Mouse (Mus musculus) forebrain, embryonic 15.5 days (tissue): ENCODE measurements around the gene Rnf10. TPM values are rescaled to one million over a fixed set of nuclear protein-coding genes. Genes with fewer than 3 reads are reported as not detected.

Experiments used
- ATAC-seq: fragments of 200-750 bp; cut with Nextera tagmentation; replicated peaks from 2 replicates; pipeline ENCODE4 v1.8.0; 2017; ENCODE audit warnings: mild to moderate bottlenecking, moderate TSS enrichment, moderate library complexity
- H3K27ac ChIP-seq: fragments of 300-500 bp; sonication (generic); replicated peaks from 2 replicates; pipeline ENCODE4 v1.5.1; 2015; ENCODE audit warnings: mild to moderate bottlenecking, inconsistent platforms
- H3K27me3 ChIP-seq: fragments of 300-500 bp; sonication (generic); 2 replicates; pipeline ENCODE4 v1.6.1; 2015; ENCODE audit warnings: inconsistent platforms
- H3K36me3 ChIP-seq: fragments of 300-500 bp; sonication (generic); 2 replicates; pipeline ENCODE4 v1.6.1; 2015; ENCODE audit warnings: mild to moderate bottlenecking, inconsistent platforms
- H3K4me1 ChIP-seq: fragments of 300-500 bp; sonication (generic); 2 replicates; pipeline ENCODE4 v1.6.1; 2015; ENCODE audit warnings: inconsistent platforms
- H3K4me2 ChIP-seq: fragments of 300-500 bp; sonication (generic); replicated peaks from 2 replicates; pipeline ENCODE4 v1.6.1; 2015; ENCODE audit warnings: mild to moderate bottlenecking, inconsistent platforms
- H3K4me3 ChIP-seq: fragments of 300-500 bp; sonication (generic); 2 replicates; pipeline ENCODE4 v1.5.1; 2015; ENCODE audit warnings: mild to moderate bottlenecking, inconsistent platforms
- H3K9ac ChIP-seq: fragments of 300-500 bp; sonication (generic); replicated peaks from 2 replicates; pipeline ENCODE4 v1.6.1; 2015; ENCODE audit warnings: mild to moderate bottlenecking, inconsistent platforms
- H3K9me3 ChIP-seq: fragments of 300-500 bp; sonication (generic); 2 replicates; pipeline ENCODE4 v1.6.1; 2016; ENCODE audit warnings: inconsistent platforms
- WGBS: fragments of 180-500 bp; shearing (Covaris S2); methylation state at CpG from one replicate; pipeline ENCODE4 v1.1.7; 2015; ENCODE audit warnings: mixed read lengths; 5-methylcytosine and 5-hydroxymethylcytosine counted together
- polyA plus RNA-seq: library from polyadenylated mRNA; unstranded; fragments of >200 nt; fragmentation: Nextera tagmentation; extraction: Ambion mirVana; gene quantifications from 2 replicates; pipeline ENCODE4 v1.2.1, GENCODE M21; 2015

The Rnf10 gene
- polyA plus RNA-seq, 1 experiment from 2014 or later, result 191 TPM

DNA sequence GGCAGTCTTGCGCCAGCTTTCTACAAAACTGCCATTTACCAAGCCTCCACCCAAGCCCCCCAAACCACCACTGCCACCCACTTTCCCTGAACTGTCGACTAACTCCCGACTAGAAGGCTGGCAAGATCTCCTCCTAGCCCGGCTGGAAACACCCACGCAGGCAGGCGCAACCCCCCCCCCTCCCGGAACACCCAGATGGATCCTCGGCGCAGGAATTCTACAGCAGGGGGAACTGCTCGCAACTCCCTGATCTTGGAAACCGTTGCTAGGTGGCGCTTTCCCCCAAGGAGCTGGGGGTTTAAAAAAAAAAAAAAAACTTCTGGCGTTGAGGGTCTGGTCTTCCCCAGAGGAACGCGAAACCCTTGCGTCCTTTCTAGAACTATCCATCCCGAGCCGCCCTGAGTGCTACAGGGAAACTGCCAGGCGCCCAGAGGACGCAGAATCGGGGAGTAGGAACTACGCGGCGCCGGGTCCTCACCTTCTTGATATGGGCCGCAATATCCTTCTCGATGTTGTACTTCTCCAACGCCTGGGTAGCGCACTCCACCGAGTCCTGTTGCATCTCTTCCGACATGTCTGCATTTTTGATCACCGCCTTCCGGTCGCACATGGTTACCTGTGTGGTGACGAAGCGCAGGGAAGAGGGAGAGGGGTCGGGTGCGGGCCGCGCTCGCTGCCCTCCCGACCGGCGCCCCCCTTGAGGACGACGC, 27.5 kb upstream of the Rnf10 start:
- H3K4me2 ChIP-seq, result peak overlapping the region; percentile 70
- under 1% methylated on average over 46 of the region's 46 CpGs for WGBS
- H3K27ac ChIP-seq, result peak overlapping the region; percentile 96
- H3K27me3 ChIP-seq, result no peaks in the 10 kb centered on the region
- no peak; the same call in none of the 2 replicates for ATAC-seq
- peak overlapping the region; percentile 93 for H3K9ac ChIP-seq
- H3K4me1 ChIP-seq, result peaks cover 34% of the 10 kb centered on the region
- H3K36me3 ChIP-seq, result peaks cover 26% of the 10 kb centered on the region
- peak overlapping the region; percentile 97 for H3K4me3 ChIP-seq
- H3K9me3 ChIP-seq, result no peaks in the 10 kb centered on the region

DNA sequence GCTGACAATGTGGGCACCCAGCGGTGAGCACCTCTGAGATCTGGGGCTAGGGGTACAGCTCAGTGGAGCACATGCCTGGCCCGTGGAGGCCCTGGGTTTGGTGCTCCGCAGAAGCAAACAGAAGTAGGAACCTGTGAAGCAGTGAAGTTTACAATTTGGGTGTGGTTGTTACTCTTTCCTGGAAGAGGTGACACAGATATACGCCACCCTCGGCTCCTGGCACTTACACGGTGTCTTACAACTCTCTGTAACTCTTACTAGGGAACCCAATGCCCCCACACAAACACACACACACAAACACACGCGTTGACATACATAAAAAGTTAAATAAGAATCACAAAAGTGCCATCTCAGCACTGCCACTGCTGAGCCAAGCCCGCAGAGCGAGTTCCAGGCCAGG, 23.6 kb upstream of the Rnf10 start:
- Histone ChIP-seq H3K4me2 (no peak overlapping the region), H3K4me1 (peaks cover 26% of the 10 kb centered on the region), H3K27ac (no peak overlapping the region), H3K36me3 (peaks cover 43% of the 10 kb centered on the region), H3K9ac (no peak overlapping the region), H3K9me3 (no peaks in the 10 kb centered on the region), H3K4me3 (no peak overlapping the region), H3K27me3 (no peaks in the 10 kb centered on the region)
- no peak for ATAC-seq
- WGBS, result 84% methylated on average over 10 of the region's 10 CpGs

DNA sequence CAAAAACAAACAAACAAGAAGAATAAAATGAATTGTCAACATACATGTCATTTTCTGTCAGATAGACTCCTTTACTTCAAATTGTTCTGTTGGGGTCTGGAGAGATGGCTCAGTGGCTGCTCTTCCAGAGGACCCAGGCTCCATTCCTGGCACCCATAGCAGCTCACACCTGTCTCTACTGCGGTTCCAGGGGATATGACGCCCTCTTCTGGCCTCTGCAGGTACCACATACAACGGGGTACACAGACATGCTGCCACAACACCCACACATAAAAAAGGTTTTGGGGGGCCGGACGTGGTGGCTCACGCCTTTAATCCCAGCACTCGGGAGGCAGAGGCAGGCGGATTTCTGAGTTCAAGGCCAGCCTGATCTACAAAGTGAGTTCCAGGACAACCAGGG, 21.5 kb upstream of the Rnf10 start:
- H3K4me2 ChIP-seq, result no peak overlapping the region
- no peak overlapping the region for H3K9ac ChIP-seq
- H3K4me1 ChIP-seq, result peaks cover 19% of the 10 kb centered on the region
- no peak overlapping the region for H3K4me3 ChIP-seq
- H3K36me3 ChIP-seq, result peaks cover 59% of the 10 kb centered on the region
- H3K27ac ChIP-seq, result no peak overlapping the region
- H3K9me3 ChIP-seq, result no peaks in the 10 kb centered on the region
- WGBS, result 91% methylated on average over 8 of the region's 8 CpGs
- no peaks in the 10 kb centered on the region for H3K27me3 ChIP-seq
- ATAC-seq, result no peak

DNA sequence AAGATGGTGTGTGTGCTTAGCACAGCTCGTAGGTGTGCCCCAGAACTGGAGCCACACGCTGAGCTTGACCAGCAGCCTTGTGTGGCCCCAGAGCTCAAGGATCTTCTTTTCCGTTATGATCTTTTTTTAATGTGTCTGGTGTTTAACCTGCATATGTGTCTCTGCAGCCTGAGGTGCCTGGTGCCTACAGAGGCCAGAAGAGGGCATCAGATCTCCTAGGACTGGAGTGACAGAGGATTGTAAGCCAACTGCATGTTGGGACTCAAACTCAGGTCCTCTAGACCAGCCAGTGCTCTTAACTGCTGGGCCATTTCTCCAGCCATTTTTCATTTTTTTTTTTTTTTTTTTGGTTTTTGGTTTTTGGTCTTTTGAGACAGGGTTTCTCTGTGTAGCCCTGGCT, 12.0 kb upstream of the Rnf10 start:
- Histone ChIP-seq H3K27ac (no peak overlapping the region), H3K36me3 (peaks cover 41% of the 10 kb centered on the region), H3K27me3 (no peaks in the 10 kb centered on the region), H3K9me3 (no peaks in the 10 kb centered on the region), H3K9ac (no peak overlapping the region), H3K4me1 (peaks cover 5% of the 10 kb centered on the region), H3K4me3 (no peak overlapping the region), H3K4me2 (no peak overlapping the region)
- WGBS, result 88% methylated on average over 3 of the region's 3 CpGs
- no peak for ATAC-seq

DNA sequence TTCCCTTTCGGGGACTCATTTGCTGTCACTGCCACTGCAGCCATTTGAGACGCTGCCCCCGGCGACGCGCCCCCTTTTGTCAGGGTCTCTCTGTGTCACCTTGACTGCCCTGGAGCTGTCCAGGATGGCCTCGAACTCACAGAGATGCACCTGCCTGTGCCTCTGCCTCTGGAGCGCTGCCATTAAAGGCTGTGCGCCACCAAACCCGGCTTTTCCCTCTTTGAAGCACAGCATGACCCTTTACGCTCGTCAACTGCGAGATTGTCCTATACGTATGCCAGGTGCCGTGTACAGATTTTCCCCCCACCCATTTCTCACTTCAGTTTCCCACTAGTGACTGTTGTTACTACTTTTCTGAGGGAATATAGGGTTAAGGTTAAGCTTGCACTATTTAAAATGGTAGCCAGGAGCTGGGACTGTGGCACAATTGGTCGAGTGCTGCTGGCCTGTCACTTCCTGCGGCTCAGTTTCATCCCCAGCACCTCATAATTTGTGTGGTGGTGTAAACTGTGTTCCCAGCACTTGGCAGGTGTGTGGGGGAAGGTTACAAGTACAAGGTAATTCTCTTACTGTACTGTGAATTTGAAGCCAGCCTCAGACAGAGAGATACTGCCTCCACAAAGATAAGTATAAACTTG, 7.5 kb upstream of the Rnf10 start:
- H3K9me3 ChIP-seq, result no peaks in the 10 kb centered on the region
- peak; percentile 32 for ATAC-seq
- H3K9ac ChIP-seq, result peak overlapping the region; percentile 69
- H3K27me3 ChIP-seq, result no peaks in the 10 kb centered on the region
- peak overlapping the region; percentile 64 for H3K4me2 ChIP-seq
- peak overlapping the region; percentile 41 for H3K27ac ChIP-seq
- peak overlapping the region; percentile 69 for H3K4me3 ChIP-seq
- WGBS, result 6% methylated on average over 17 of the region's 17 CpGs
- H3K36me3 ChIP-seq, result peaks cover 16% of the 10 kb centered on the region
- peaks cover 8% of the 10 kb centered on the region for H3K4me1 ChIP-seq

DNA sequence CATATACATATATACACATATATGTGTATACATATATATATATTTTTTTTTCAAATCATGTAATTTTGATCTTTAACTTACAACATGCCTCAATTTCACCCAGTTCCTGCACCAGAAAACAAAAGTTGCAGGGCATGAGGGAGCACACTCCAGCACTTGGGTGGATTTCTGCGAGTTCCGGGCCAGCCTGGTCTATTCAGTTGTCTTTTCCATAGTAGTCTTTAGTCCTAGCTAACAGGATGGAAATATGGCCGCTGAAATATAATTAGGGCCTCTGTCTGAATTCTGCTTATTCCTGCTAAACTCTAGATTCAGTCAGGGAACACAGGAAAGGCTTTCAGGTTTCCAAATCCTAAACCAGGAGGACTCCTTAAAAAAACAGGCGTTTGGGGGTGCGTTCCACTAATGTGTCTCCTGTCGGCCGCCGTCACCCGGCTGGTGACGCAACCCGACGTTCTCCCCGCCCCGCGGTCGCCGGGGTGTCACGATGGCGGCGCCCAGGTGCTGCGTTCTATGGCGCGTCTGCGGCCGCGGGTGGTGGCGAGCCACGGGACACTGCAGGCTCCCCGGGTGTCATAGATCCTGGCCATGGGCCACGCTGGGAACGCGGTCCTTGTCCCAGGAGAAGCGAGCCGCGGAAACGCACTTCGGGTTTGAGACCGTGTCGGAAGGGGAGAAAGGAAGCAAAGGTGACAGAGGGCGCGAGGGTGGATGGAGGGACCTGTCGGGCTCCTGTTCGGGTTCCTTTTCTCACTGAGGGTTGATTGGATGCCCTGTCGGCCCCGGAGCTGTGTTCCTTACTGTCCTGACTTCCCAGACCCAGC, 6.7 kb upstream of the Rnf10 start, which contains the start of gene Coq5:
Gene Coq5 (plus strand): TSS at position 441 of the 824 bp plus-strand sequence.
- H3K4me1 ChIP-seq, result peaks cover 8% of the 10 kb centered on the region
- peak within 1 kb of the TSS; percentile 41 for H3K27ac ChIP-seq
- ATAC-seq, result peak; percentile 84
- peak within 1 kb of the TSS; percentile 69 for H3K9ac ChIP-seq
- H3K4me2 ChIP-seq, result peak within 1 kb of the TSS; percentile 64
- no peaks in the 10 kb centered on the region for H3K9me3 ChIP-seq
- H3K27me3 ChIP-seq, result no peaks in the 10 kb centered on the region
- WGBS, result 3% methylated on average over 45 of the region's 45 CpGs
- peak within 1 kb of the TSS; percentile 69 for H3K4me3 ChIP-seq
- peaks cover 11% of the 10 kb centered on the region for H3K36me3 ChIP-seq

DNA sequence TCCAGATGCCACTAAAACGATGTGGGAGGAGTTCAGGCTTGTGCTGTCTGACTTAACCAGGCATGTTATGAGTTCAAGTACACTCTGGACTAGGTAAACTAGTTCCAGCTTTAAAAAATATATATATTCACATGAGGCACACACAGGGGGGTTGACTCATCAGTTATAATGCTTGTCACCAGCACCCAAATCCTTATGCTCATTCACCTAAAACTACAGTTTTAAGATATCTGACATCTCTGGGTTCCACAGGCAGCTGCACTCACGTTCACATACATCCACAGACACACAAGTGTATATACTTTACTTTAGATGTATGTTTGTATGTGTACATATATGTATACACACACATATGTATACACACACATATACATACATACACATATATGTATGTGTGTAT, 6.1 kb upstream of the Rnf10 start:
- Histone ChIP-seq H3K9me3 (no peaks in the 10 kb centered on the region), H3K4me2 (no peak overlapping the region), H3K9ac (no peak overlapping the region), H3K4me1 (peaks cover 10% of the 10 kb centered on the region), H3K27ac (no peak overlapping the region), H3K36me3 (peaks cover 5% of the 10 kb centered on the region; the same call in 1 of the 2 replicates), H3K27me3 (no peaks in the 10 kb centered on the region), H3K4me3 (no peak overlapping the region)
- 53% methylated on average over 2 of the region's 2 CpGs for WGBS
- ATAC-seq, result no peak

DNA sequence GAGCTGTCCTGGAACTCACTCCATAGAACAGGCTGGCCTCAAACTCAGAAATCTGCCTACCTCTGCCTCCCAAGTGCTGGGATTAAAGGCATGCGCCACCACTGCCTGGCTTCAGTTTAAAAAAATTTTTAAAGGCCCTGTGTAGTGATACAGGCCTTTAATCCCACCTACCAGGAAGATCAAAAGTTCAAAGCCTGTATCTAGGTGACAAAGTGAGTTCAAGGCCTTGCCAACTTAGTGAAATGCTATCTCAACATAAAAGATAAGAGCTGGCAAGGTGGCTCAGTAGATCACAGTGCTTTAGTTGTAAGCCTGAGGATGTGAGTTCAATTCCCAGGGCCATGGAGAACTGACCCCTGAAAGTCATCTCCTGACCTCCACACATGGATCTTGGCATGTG, 5.4 kb upstream of the Rnf10 start:
- Histone ChIP-seq H3K4me3 (no peak overlapping the region), H3K9ac (no peak overlapping the region), H3K27me3 (no peaks in the 10 kb centered on the region), H3K4me2 (no peak overlapping the region), H3K9me3 (no peaks in the 10 kb centered on the region), H3K4me1 (peaks cover 17% of the 10 kb centered on the region), H3K27ac (no peak overlapping the region), H3K36me3 (no peaks in the 10 kb centered on the region)
- no peak for ATAC-seq
- WGBS, result 83% methylated on average over 1 of the region's 1 CpGs

DNA sequence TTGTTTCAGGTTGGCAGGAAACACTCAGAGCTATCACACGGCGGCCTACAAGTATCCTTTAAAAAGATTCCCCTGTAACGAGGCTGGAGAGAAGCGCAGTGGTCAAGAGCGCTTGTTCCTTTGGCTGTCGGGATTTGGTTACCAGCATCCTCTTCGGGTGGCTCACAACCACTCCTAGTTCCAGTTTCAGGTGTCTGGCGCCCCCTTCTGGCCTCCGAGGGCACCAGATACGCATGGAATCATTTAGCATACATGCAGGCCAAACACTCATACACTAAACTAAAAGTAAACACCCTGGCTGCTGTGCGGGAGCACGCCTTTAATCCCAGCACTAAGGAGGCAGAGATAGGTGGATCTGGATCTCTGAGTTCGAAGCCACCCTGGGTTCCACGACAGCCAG, 3.3 kb upstream of the Rnf10 start:
- peaks cover 26% of the 10 kb centered on the region for H3K4me1 ChIP-seq
- H3K27ac ChIP-seq, result no peak overlapping the region
- H3K36me3 ChIP-seq, result no peaks in the 10 kb centered on the region
- no peak overlapping the region for H3K4me2 ChIP-seq
- no peak overlapping the region for H3K4me3 ChIP-seq
- no peaks in the 10 kb centered on the region for H3K9me3 ChIP-seq
- H3K27me3 ChIP-seq, result no peaks in the 10 kb centered on the region
- no peak for ATAC-seq
- H3K9ac ChIP-seq, result no peak overlapping the region
- 29% methylated on average over 14 of the region's 14 CpGs for whole genome bisulfite sequencing

DNA sequence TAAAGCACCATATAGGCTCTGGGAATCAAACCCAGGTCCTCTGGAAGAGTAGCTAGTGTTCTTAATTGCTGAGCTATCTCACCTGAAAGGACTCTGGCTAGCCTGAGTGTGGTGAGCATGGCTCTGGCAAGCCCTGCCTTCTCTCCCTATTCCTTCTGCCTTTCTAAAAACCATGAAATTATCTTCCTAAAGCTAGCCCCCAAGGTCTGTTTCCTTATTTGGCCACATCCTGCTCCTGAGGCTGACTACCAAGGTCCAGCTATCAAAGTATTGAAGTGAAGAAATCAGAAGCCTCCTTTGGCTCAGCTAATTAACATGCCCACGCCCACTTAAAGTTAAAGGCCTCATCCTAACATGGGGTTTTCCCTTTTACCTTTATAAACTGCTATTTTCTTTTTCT, 2.1 kb upstream of the Rnf10 start:
- Histone ChIP-seq H3K36me3 (0 out of 2 replicates have a peak, but pooled peaks cover 2% of the 10 kb centered on the region), H3K4me1 (peaks cover 33% of the 10 kb centered on the region), H3K9ac (no peak overlapping the region), H3K27me3 (no peaks in the 10 kb centered on the region), H3K9me3 (no peaks in the 10 kb centered on the region), H3K4me2 (no peak overlapping the region), H3K27ac (no peak overlapping the region), H3K4me3 (no peak overlapping the region)
- no peak for ATAC-seq
- WGBS, result 97% methylated on average over 1 of the region's 1 CpGs

DNA sequence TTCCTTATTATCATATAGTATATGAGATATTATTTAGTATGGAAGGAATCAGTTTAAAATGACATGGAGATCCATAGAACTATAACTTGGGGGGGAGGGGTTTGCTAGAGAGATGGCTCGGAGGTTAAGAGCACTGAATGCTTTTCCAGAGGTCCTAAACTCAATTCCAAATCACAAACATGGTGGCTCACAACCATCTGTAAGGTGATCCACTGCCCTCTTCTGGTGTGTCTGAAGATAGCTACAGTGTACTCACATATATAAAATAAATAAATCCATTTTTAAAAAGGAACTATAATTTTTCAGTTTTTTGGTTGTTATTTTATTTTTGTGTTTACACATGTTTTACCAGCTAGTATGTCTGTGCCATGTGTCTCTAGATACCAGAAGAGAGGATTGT, 1.7 kb upstream of the Rnf10 start:
- peaks cover 36% of the 10 kb centered on the region for H3K4me1 ChIP-seq
- no peaks in the 10 kb centered on the region for H3K27me3 ChIP-seq
- no peaks in the 10 kb centered on the region for H3K9me3 ChIP-seq
- H3K4me2 ChIP-seq, result no peak overlapping the region
- H3K27ac ChIP-seq, result no peak overlapping the region
- ATAC-seq, result no peak
- 75% methylated on average over 1 of the region's 1 CpGs for WGBS
- no peak overlapping the region for H3K4me3 ChIP-seq
- H3K36me3 ChIP-seq, result 0 out of 2 replicates have a peak, but pooled peaks cover 6% of the 10 kb centered on the region
- no peak overlapping the region for H3K9ac ChIP-seq
